Mouse (Mus musculus) liver, embryonic 14.5 days (tissue): ENCODE results near the gene Slc9b2.

ENCODE experiments used
- CTCF ChIP-seq: IDR thresholded peaks from 2 replicates; pipeline ENCODE4 v1.5.1; 2016; ENCODE audit warnings: antibody characterized with exemption, low read depth, control low read depth
- EP300 ChIP-seq: IDR thresholded peaks from 2 replicates; pipeline ENCODE4 v1.6.1; 2016; ENCODE audit warnings: antibody characterized with exemption, low read depth

GRCm38 (mm10) chr3:135324354-135324753 lies 16.9 kb downstream of the Slc9b2 start:
- TF ChIP-seq CTCF (no peak), EP300 (no peak)
